Mouse (Mus musculus) midbrain, embryonic 10.5 days (tissue): ENCODE measurements around the gene Spint1. TPM values are rescaled to one million over a fixed set of nuclear protein-coding genes. Genes with fewer than 3 reads are reported as not detected.

ENCODE experiments used
- polyA plus RNA-seq: library from polyadenylated mRNA; unstranded; fragments of >200 nt; fragmentation: Nextera tagmentation; extraction: Ambion mirVana; gene quantifications from 2 replicates; pipeline ENCODE4 v1.2.1, GENCODE M21; 2016

Spint1 gene
- polyA plus RNA-seq, 1 experiment from 2014 or later, result 2.4 TPM

Other genes with a start within 250 kb of the Spint1 start
- gene Ccdc32, start 208.0 kb upstream of the Spint1 start, polyA plus RNA-seq, result 21.9 and 22.4 TPM in 2 replicates
- gene Rpusd2, start 202.6 kb upstream of the Spint1 start, polyA plus RNA-seq, result 7.0 and 7.9 TPM in 2 replicates
- 63.9 and 68.4 TPM in 2 replicates for gene Knl1, start 190.2 kb upstream of the Spint1 start, polyA plus RNA-seq
- gene Rad51, start 124.6 kb upstream of the Spint1 start, polyA plus RNA-seq, result 95.6 and 97.9 TPM in 2 replicates
- gene Rmdn3, start 80.3 kb upstream of the Spint1 start, polyA plus RNA-seq, result 47.4 and 49.9 TPM in 2 replicates
- 2.7 and 3.2 TPM in 2 replicates for gene Gchfr, start 69.6 kb upstream of the Spint1 start, polyA plus RNA-seq
- gene Gm14137, start 62.9 kb upstream of the Spint1 start, polyA plus RNA-seq, result 0.72 and 1.1 TPM in 2 replicates
- gene Zfyve19, start 28.7 kb upstream of the Spint1 start, polyA plus RNA-seq, result 56.1 and 57.4 TPM in 2 replicates
- 24.5 and 26.2 TPM in 2 replicates for gene Dnajc17, start 28.6 kb upstream of the Spint1 start, polyA plus RNA-seq
- not detected in 2 replicates for gene Ppp1r14d, start 7.5 kb upstream of the Spint1 start, polyA plus RNA-seq
- gene Rhov, start 33.9 kb downstream of the Spint1 start, polyA plus RNA-seq, result 0.83 and 1.9 TPM in 2 replicates
- 23.1 and 27.5 TPM in 2 replicates for gene Vps18, start 51.4 kb downstream of the Spint1 start, polyA plus RNA-seq
- 5.7 TPM in 2 replicates for gene Dll4, start 88.4 kb downstream of the Spint1 start, polyA plus RNA-seq
- 0.78 and 0.95 TPM in 2 replicates for gene Chac1, start 113.9 kb downstream of the Spint1 start, polyA plus RNA-seq
- gene Ino80, start 240.3 kb downstream of the Spint1 start, polyA plus RNA-seq, result 3.3 and 3.8 TPM in 2 replicates